Mouse (Mus musculus) CH12.LX (cell line): ENCODE data around the gene Runx2. TPM values are rescaled to one million over a fixed set of nuclear protein-coding genes. Genes with fewer than 3 reads are reported as not detected.

Source experiments
- DNase-seq: peaks from one replicate; pipeline ENCODE4 v3.0.0-alpha.2; 2013; ENCODE audit errors: extremely low read depth
- H3K27ac ChIP-seq: 2 replicates; pipeline ENCODE4 v1.5.1; 2012; ENCODE audit warnings: low read depth, mild to moderate bottlenecking, control low read depth, moderate library complexity; ENCODE audit not compliant: insufficient read depth
- H3K27me3 ChIP-seq: replicated peaks from 2 replicates; pipeline ENCODE3; 2012; ENCODE audit warnings: inconsistent platforms
- H3K36me3 ChIP-seq, 2 experiments: replicated peaks in 1 of 2; 2 replicates each; pipeline versions ENCODE3 to v1.6.1; 2012; ENCODE audit warnings: inconsistent platforms in 1 of 2, low read length in 1 of 2, mild to moderate bottlenecking in 1 of 2, mixed read lengths in 1 of 2, moderate library complexity in 1 of 2; ENCODE audit not compliant: control insufficient read depth in 1 of 2, insufficient read depth in 1 of 2
- H3K4me1 ChIP-seq, 2 experiments: 2 replicates each; pipeline ENCODE4 v1.6.1; 2012; ENCODE audit warnings: inconsistent platforms in 1 of 2, moderate library complexity in 1 of 2; ENCODE audit not compliant: insufficient read depth in 2 of 2, control insufficient read depth in 1 of 2
- H3K4me2 ChIP-seq: 2 replicates; pipeline ENCODE4 v1.6.1; 2012; ENCODE audit warnings: low read depth, mild to moderate bottlenecking, control low read depth; ENCODE audit not compliant: poor library complexity, insufficient read depth, severe bottlenecking
- H3K4me3 ChIP-seq, 3 experiments: fragments of 150-350 bp in 1 of 3; sonication (generic) in 1 of 3; replicated peaks in 1 of 3; 2 replicates each; pipeline versions ENCODE3 to v1.5.1; 2011 to 2012; ENCODE audit warnings: low read depth in 2 of 3, low read length in 2 of 3, mild to moderate bottlenecking in 2 of 3, moderate library complexity in 2 of 3, control low read depth in 1 of 3, improper control_type of control experiment in 1 of 3, inconsistent platforms in 1 of 3, mixed read lengths in 1 of 3; ENCODE audit not compliant: poor library complexity in 1 of 3
- H3K79me2 ChIP-seq: replicated peaks from 2 replicates; pipeline ENCODE4 v1.6.1; 2012; ENCODE audit warnings: mild to moderate bottlenecking, moderate library complexity; ENCODE audit not compliant: control insufficient read depth, poor library complexity, insufficient read depth, severe bottlenecking; ENCODE audit errors: extremely low read depth
- H3K9ac ChIP-seq: 2 replicates; pipeline ENCODE4 v1.6.1; 2012; ENCODE audit warnings: low read depth, mild to moderate bottlenecking, control low read depth, moderate library complexity; ENCODE audit not compliant: insufficient read depth
- H3K9me3 ChIP-seq: replicated peaks from 2 replicates; pipeline ENCODE3; 2012; ENCODE audit warnings: low read length, inconsistent platforms, mixed read lengths
- BHLHE40 ChIP-seq: IDR thresholded peaks from 2 replicates; pipeline ENCODE4 v1.6.1; 2011; ENCODE audit warnings: mild to moderate bottlenecking, low read depth, low read length, improper control_type of control experiment
- ELF1 ChIP-seq: IDR thresholded peaks from 2 replicates; pipeline ENCODE4 v1.6.1; 2014; ENCODE audit warnings: low read depth, mild to moderate bottlenecking, inconsistent platforms, low read length, improper control_type of control experiment
- EP300 ChIP-seq: IDR thresholded peaks from 2 replicates; pipeline ENCODE4 v1.6.1; 2011; ENCODE audit warnings: low read length, improper control_type of control experiment
- ETS1 ChIP-seq: conservative IDR thresholded peaks from 2 replicates; pipeline ENCODE4 v1.6.1; 2012; ENCODE audit warnings: low read depth, mild to moderate bottlenecking, inconsistent platforms, low read length, improper control_type of control experiment, moderate library complexity
- GABPA ChIP-seq: IDR thresholded peaks from 2 replicates; pipeline ENCODE4 v1.6.1; 2012; ENCODE audit warnings: low read depth, low read length, improper control_type of control experiment, inconsistent platforms; ENCODE audit not compliant: insufficient replicate concordance
- HCFC1 ChIP-seq: IDR thresholded peaks from 2 replicates; pipeline ENCODE4 v1.6.1; 2012; ENCODE audit warnings: low read depth, mild to moderate bottlenecking, inconsistent platforms, low read length, improper control_type of control experiment
- IRF4 ChIP-seq: IDR thresholded peaks from 2 replicates; pipeline ENCODE4 v1.6.1; 2014; ENCODE audit warnings: low read depth, mild to moderate bottlenecking, inconsistent platforms, low read length, improper control_type of control experiment
- JUN ChIP-seq: IDR thresholded peaks from 2 replicates; pipeline ENCODE4 v1.6.1; 2011; ENCODE audit warnings: low read depth, mild to moderate bottlenecking, low read length, improper control_type of control experiment, moderate library complexity; ENCODE audit not compliant: insufficient read depth
- JUND ChIP-seq: conservative IDR thresholded peaks from 2 replicates; pipeline ENCODE4 v1.6.1; 2011; ENCODE audit warnings: low read depth, low read length, improper control_type of control experiment
- MAZ ChIP-seq: IDR thresholded peaks from 2 replicates; pipeline ENCODE4 v1.6.1; 2012; ENCODE audit warnings: low read depth, mild to moderate bottlenecking, inconsistent platforms, low read length, improper control_type of control experiment, moderate library complexity
- MEF2A ChIP-seq: IDR thresholded peaks from 2 replicates; pipeline ENCODE4 v1.6.1; 2014; ENCODE audit warnings: low read depth, mild to moderate bottlenecking, inconsistent platforms, low read length, improper control_type of control experiment, borderline replicate concordance
- MYC ChIP-seq: IDR thresholded peaks from 2 replicates; pipeline ENCODE4 v1.6.1; 2011; ENCODE audit warnings: low read depth, mild to moderate bottlenecking, improper control_type of control experiment, low read length
- NELFE ChIP-seq: IDR thresholded peaks from 2 replicates; pipeline ENCODE4 v1.6.1; 2011; ENCODE audit warnings: low read depth, low read length, improper control_type of control experiment
- NRF1 ChIP-seq: IDR thresholded peaks from 2 replicates; pipeline ENCODE4 v1.6.1; 2014; ENCODE audit warnings: low read depth, mild to moderate bottlenecking, inconsistent platforms, low read length, improper control_type of control experiment, moderate library complexity
- POLR2A ChIP-seq: IDR thresholded peaks from 2 replicates; pipeline ENCODE4 v1.6.1; 2011; ENCODE audit warnings: low read depth, mild to moderate bottlenecking, improper control_type of control experiment, low read length
- POLR2AphosphoS2 ChIP-seq: IDR thresholded peaks from 2 replicates; pipeline ENCODE4 v1.6.1; 2011; ENCODE audit warnings: low read depth, low read length, improper control_type of control experiment
- RAD21 ChIP-seq: IDR thresholded peaks from 2 replicates; pipeline ENCODE4 v1.6.1; 2011; ENCODE audit warnings: low read depth, mild to moderate bottlenecking, low read length, improper control_type of control experiment, moderate library complexity
- SMC3 ChIP-seq: IDR thresholded peaks from 2 replicates; pipeline ENCODE4 v1.6.1; 2011; ENCODE audit warnings: low read depth, low read length, improper control_type of control experiment
- USF1 ChIP-seq: IDR thresholded peaks from 2 replicates; pipeline ENCODE4 v1.6.1; 2014; ENCODE audit warnings: low read depth, mild to moderate bottlenecking, inconsistent platforms, low read length, improper control_type of control experiment
- ZKSCAN1 ChIP-seq: IDR thresholded peaks from 2 replicates; pipeline ENCODE4 v1.6.1; 2012; ENCODE audit warnings: low read depth, inconsistent platforms, low read length, improper control_type of control experiment, borderline replicate concordance
- ZMIZ1 ChIP-seq: IDR thresholded peaks from 2 replicates; pipeline ENCODE4 v1.6.1; 2012; ENCODE audit warnings: low read depth, mild to moderate bottlenecking, inconsistent platforms, low read length, improper control_type of control experiment
- ZNF384 ChIP-seq: IDR thresholded peaks from 2 replicates; pipeline ENCODE4 v1.6.1; 2012; ENCODE audit warnings: low read depth, low read length, improper control_type of control experiment, inconsistent platforms
- dilution Hi-C: fragments of 300-500 bp; cut with MboI; formaldehyde crosslinking; loops from 2 replicates; pipeline ENCODE4 v1.14.3; 2020; ENCODE audit warnings: low sequenced_read_pairs; ENCODE audit not compliant: extremely low pct_unique_long_range_greater_than_20kb, extremely low pct_ligation_motif_present
- in situ Hi-C: fragments of 300-500 bp; cut with MboI; formaldehyde crosslinking; loops from 3 replicates; pipeline ENCODE4 v1.14.3; 2019; ENCODE audit warnings: low sequenced_read_pairs, low pct_ligation_motif_present, low pct_unique_long_range_greater_than_20kb, mixed read lengths
- polyA plus RNA-seq: library from polyadenylated mRNA; unstranded; fragments of >175 nt; gene quantifications from 2 replicates; pipeline ENCODE4 v1.2.1, GENCODE M21; 2012; ENCODE audit warnings: low read depth; ENCODE audit not compliant: insufficient read length
- total RNA-seq, 2 experiments: library from RNA; depleted of rRNA; stranded (reverse); fragments of 300-350 nt in 1 of 2; fragments of >200 nt in 1 of 2; gene quantifications; 2 replicates each; pipeline ENCODE4 v1.2.3; 2012 to 2014

Runx2 gene
- total and polyA plus RNA-seq, 3 experiments, result 0.70 to 1.4 (median 1.1) TPM

DNA sequence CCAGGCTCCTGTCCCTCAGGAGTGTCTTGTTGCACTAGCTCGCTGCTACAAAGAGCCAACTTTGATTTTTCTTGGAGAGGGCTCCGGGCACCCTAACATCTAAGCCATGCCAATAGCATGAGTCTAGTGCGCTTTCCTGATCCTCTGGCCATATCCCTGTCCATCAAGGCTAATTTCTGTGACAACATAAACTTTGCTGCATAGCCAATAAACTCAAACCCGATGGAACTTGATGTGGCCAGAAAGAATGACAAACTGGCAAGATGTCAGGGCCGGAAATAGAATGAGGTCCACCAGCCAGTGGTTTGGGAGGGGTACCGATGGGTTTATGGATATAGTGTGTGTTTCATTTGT, 221.9 kb downstream of the Runx2 start:
- Histone ChIP-seq H3K36me3 (no peaks in the 10 kb centered on the region), H3K9me3 (no peaks in the 10 kb centered on the region), H3K79me2 (no peaks in the 10 kb centered on the region), H3K9ac (no peak overlapping the region), H3K27ac (no peak overlapping the region), H3K4me3 (no peak overlapping the region), H3K27me3 (no peaks in the 10 kb centered on the region), H3K4me1 (peaks cover 0 to 4% of the 10 kb centered on the region in 2 experiments; a peak in 2 of 4 replicates), H3K4me2 (no peak overlapping the region)
- TF ChIP-seq HCFC1, result no peak
- TF ChIP-seq MAZ, result no peak
- TF ChIP-seq POLR2AphosphoS2, result no peak
- TF ChIP-seq ZNF384, result no peak
- TF ChIP-seq USF1, result no peak
- TF ChIP-seq ZKSCAN1, result no peak
- TF ChIP-seq MEF2A, result no peak
- TF ChIP-seq RAD21, result no peak
- TF ChIP-seq SMC3, result no peak
- TF ChIP-seq MYC, result no peak
- TF ChIP-seq EP300, result no peak
- no peak for TF ChIP-seq POLR2A
- no peak for TF ChIP-seq NELFE
- no peak for TF ChIP-seq ETS1
- TF ChIP-seq GABPA, result no peak
- no peak for TF ChIP-seq IRF4
- no peak for TF ChIP-seq NRF1
- dilution Hi-C loops, result no loop called here
- in situ Hi-C loops, result no loop called here
- DNase-seq, result no peak

DNA sequence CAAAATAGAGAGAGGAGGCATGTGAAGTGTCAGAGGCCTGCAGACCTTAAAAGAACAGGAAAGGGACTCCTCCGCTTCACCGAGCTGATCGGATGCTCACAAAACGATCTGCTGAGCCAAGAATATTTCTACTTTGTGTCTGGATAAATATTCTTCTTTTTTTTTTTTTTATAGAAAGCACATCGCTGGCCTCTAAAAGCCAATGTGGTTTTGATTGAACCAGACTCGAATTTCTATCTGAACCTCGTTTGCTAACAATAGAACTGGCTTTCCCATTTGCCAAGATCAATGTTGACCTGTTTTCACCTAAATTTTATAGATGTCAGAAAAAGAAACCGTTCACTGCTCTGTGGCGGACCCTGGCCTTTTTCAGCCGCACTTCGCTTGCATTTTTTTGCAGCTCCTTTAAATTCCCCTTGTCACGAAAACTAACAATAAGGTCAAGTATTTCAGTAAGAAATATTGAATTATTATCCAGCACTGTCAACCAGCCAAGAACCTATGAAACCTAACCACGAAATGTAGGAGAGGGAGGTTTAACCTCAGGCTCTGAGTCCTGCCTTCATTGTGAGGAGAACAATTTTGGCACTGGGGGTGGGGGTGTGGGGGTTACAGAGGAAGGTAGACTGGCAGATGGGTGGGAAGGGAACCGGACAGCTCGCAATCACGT, 222.4 kb downstream of the Runx2 start:
- H3K27me3 ChIP-seq, result no peaks in the 10 kb centered on the region
- no peak overlapping the region for H3K27ac ChIP-seq
- no peak for DNase-seq
- H3K79me2 ChIP-seq, result no peaks in the 10 kb centered on the region
- no peaks in the 10 kb centered on the region for H3K36me3 ChIP-seq
- H3K4me2 ChIP-seq, result no peak overlapping the region
- TF ChIP-seq ELF1, result no peak
- no peak for TF ChIP-seq MYC
- no peak for TF ChIP-seq BHLHE40
- TF ChIP-seq HCFC1, result no peak
- no peak for TF ChIP-seq JUN
- no peak for TF ChIP-seq ZMIZ1
- no peak for TF ChIP-seq JUND
- TF ChIP-seq NRF1, result no peak
- TF ChIP-seq GABPA, result no peak
- TF ChIP-seq, all 38 proteins: peak for 0
- dilution Hi-C loops, result no loop called here
- Histone ChIP-seq H3K9me3 (no peaks in the 10 kb centered on the region), H3K4me3 (no peak overlapping the region), H3K9ac (no peak overlapping the region), H3K4me1 (peaks cover 0 to 4% of the 10 kb centered on the region in 2 experiments; a peak in 2 of 4 replicates)
- in situ Hi-C loops, result no loop called here
